Mouse (Mus musculus) embryonic facial prominence, embryonic 11.5 days (tissue): ENCODE data around the gene Cdk10. TPM values are rescaled to one million over a fixed set of nuclear protein-coding genes. Genes with fewer than 3 reads are reported as not detected.

Experiments
- ATAC-seq: fragments of 200-750 bp; cut with Nextera tagmentation; replicated peaks from 2 replicates; pipeline ENCODE4 v1.8.0; 2017; ENCODE audit warnings: low read depth; ENCODE audit not compliant: insufficient number of reproducible peaks, low FRiP score, low TSS enrichment
- DNase-seq: peaks from one replicate; pipeline ENCODE4 v3.0.0-alpha.2; 2015; ENCODE audit warnings: low spot score
- H3K27ac ChIP-seq: fragments of 300-500 bp; sonication (generic); replicated peaks from 2 replicates; pipeline ENCODE4 v1.5.1; 2014; ENCODE audit warnings: mild to moderate bottlenecking, low read depth, low read length, control low read depth
- H3K27me3 ChIP-seq: fragments of 300-500 bp; sonication (generic); 2 replicates; pipeline ENCODE4 v1.6.1; 2014; ENCODE audit warnings: mild to moderate bottlenecking, low read length, moderate library complexity, mixed read lengths; ENCODE audit not compliant: control insufficient read depth, insufficient read depth
- H3K36me3 ChIP-seq: fragments of 300-500 bp; sonication (generic); replicated peaks from 2 replicates; pipeline ENCODE4 v1.6.1; 2014; ENCODE audit warnings: low read depth, mild to moderate bottlenecking, low read length, moderate library complexity, mixed read lengths; ENCODE audit not compliant: control insufficient read depth, insufficient read depth
- H3K4me1 ChIP-seq: fragments of 300-500 bp; sonication (generic); 2 replicates; pipeline ENCODE4 v1.6.1; 2014; ENCODE audit warnings: low read length, mixed read lengths; ENCODE audit not compliant: control insufficient read depth, insufficient read depth
- H3K4me2 ChIP-seq: fragments of 300-500 bp; sonication (generic); 2 replicates; pipeline ENCODE4 v1.6.1; 2014; ENCODE audit warnings: low read depth, mild to moderate bottlenecking, control low read depth, low read length, moderate library complexity
- H3K4me3 ChIP-seq: fragments of 300-500 bp; sonication (generic); 2 replicates; pipeline ENCODE4 v1.5.1; 2014; ENCODE audit warnings: low read depth, low read length, control low read depth
- H3K9ac ChIP-seq: fragments of 300-500 bp; sonication (generic); replicated peaks from 2 replicates; pipeline ENCODE4 v1.6.1; 2014; ENCODE audit warnings: mild to moderate bottlenecking, control low read depth, low read length
- H3K9me3 ChIP-seq: fragments of 300-500 bp; sonication (generic); replicated peaks from 2 replicates; pipeline ENCODE4 v1.6.1; 2016; ENCODE audit warnings: mild to moderate bottlenecking, low read length, inconsistent platforms, mixed read lengths; ENCODE audit not compliant: control insufficient read depth
- WGBS: fragments of 180-500 bp; shearing (Covaris S2); extraction: QIAGEN DNeasy Blood & Tissue Kit; methylation state at CpG from one replicate; pipeline ENCODE4 v1.1.7; 2014; 5-methylcytosine and 5-hydroxymethylcytosine counted together
- polyA plus RNA-seq: library from polyadenylated mRNA; unstranded; fragments of >200 nt; fragmentation: Nextera tagmentation; extraction: Ambion mirVana; gene quantifications from 2 replicates; pipeline ENCODE4 v1.2.1, GENCODE M21; 2014

Gene Cdk10
- 29.9 and 34.5 TPM in 2 replicates for polyA plus RNA-seq

DNA sequence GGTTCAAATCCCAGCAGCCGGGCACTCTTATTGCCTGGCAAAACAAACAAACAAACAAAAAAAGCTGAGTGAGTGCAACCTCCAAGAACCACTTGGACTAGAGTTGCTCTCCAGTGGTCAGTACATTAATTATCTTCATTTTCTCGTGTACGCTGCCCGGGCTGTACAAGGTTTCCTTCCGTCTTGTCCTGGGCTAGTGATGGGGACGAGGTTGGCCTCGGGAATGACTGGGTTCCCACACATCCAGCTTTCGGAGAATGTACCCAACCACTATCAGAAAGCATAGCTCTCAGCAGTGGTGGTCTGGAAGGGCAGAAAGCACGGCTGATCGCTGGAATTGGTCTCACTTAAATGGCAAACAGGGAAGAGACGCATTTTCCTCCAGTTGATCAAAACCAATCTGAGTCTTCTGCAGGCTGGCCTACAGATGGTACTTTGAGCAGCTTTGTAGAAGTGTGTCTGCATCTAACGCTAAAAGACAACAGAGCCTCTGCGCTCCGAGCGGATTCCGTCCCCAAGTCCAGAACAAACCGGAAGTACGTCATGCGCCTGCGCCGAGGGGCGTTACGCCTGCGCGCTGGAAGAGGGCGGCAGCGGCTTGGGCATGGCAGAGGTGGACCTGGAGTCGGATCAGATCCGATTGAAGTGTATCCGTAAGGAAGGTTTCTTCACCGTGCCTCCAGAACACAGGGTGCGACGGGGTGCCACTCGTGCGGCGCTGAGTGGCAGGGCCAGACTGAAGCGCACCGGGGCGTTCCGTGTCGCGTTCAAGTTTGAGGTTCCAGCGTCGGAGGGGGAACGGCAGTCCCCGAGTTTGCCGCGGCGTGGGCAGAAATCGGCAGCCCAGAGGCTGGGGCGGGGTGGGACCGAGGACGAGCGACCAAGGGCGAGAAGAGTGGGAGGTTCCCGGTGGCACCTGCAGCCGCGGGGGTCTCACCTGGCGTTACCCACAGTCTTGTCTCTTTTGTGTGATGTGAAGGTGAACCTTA, at the start of gene Cdk10:
Gene Cdk10 (plus strand): TSS at position 565 of the 989 bp plus-strand sequence.
- Histone ChIP-seq H3K4me3 (peak within 1 kb of the TSS; percentile 90), H3K36me3 (no peaks in the 10 kb centered on the region), H3K4me1 (no peaks in the 10 kb centered on the region), H3K4me2 (peak within 1 kb of the TSS; percentile 92), H3K9me3 (no peaks in the 10 kb centered on the region), H3K27ac (peak within 1 kb of the TSS; percentile 67; the same call in 1 of the 2 replicates), H3K9ac (peak within 1 kb of the TSS; percentile 89), H3K27me3 (no peaks in the 10 kb centered on the region)
- DNase-seq: peak; percentile 97
- 3% methylated on average over 59 of the region's 59 CpGs for WGBS
- peak; percentile 82 for ATAC-seq

- no peak overlapping the region for H3K4me3 ChIP-seq
- no peak overlapping the region for H3K9ac ChIP-seq
- no peak overlapping the region for H3K27ac ChIP-seq
- DNase-seq (peak; percentile 52), ATAC-seq (no peak)
- H3K4me1 ChIP-seq: peaks cover 7% of the 10 kb centered on the region
- no peak overlapping the region for H3K4me2 ChIP-seq
- 62% methylated on average over 3 of the region's 3 CpGs for WGBS
- H3K27me3 ChIP-seq: no peaks in the 10 kb centered on the region
- H3K9me3 ChIP-seq: no peaks in the 10 kb centered on the region
- H3K36me3 ChIP-seq: no peaks in the 10 kb centered on the region
Observed at GRCm38 (mm10) chr8:123181391-123181790, 43.3 kb upstream of the Cdk10 start.

DNA sequence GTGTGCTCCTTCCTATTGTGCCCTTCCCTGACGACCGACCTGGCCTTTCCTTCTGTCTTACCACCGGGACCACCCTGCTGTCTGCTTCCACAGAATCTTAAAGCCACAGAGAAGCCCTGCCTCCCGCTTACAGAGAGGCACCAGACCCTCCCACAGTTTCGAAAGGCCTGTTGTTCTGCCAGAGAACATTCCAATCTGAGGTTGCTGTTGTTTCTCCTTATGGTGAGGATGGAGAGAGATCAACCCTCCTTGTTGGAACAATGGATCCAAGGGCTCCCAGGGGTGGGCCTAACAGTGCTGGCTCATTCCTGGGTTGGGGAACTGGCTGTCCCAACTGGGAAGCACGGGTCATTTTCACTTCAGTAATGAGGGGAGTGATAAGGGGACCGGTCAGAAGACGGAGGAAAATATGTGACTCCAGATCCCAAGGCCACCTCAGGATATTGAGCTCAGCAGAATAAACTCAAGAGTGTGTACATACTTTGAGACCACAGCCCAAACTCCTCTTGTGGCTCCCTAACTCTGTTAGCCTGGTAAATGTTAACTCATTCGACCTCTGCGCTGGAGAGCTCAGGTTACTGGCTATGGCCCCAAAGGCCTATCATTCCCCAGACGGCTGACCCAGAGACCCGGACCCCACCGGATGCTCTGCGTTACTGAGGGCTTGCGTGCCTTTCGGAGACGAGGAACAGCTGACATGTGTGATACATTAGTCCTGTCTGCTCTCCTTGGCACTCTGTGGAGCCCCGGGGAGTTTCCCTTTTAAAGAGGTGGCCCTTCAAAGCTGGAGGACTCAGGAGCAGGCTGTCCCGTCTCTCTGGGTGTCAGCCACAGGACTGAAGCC, 38.9 kb upstream of the Cdk10 start, which contains the start of gene Dpep1:
Gene Dpep1 (plus strand): TSS at position 677 of the 844 bp plus-strand sequence.
- no peaks in the 10 kb centered on the region for H3K36me3 ChIP-seq
- ATAC-seq (peak; percentile 45), DNase-seq (peak; percentile 86)
- H3K4me3 ChIP-seq: no peak within 1 kb of the TSS
- H3K27me3 ChIP-seq: no peaks in the 10 kb centered on the region
- no peaks in the 10 kb centered on the region for H3K9me3 ChIP-seq
- peaks cover 14% of the 10 kb centered on the region for H3K4me1 ChIP-seq
- 21% methylated on average over 19 of the region's 19 CpGs for WGBS
- peak within 1 kb of the TSS; percentile 7; the same call in 1 of the 2 replicates for H3K9ac ChIP-seq
- peak within 1 kb of the TSS; percentile 10; the same call in 1 of the 2 replicates for H3K4me2 ChIP-seq
- H3K27ac ChIP-seq: peak within 1 kb of the TSS; percentile 52

- no peaks in the 10 kb centered on the region for H3K36me3 ChIP-seq
- H3K4me3 ChIP-seq: no peak overlapping the region
- ATAC-seq (no peak), DNase-seq (no peak)
- H3K9ac ChIP-seq: no peak overlapping the region
- H3K27me3 ChIP-seq: no peaks in the 10 kb centered on the region
- no peak overlapping the region for H3K27ac ChIP-seq
- no peak overlapping the region for H3K4me2 ChIP-seq
- 77% methylated on average over 2 of the region's 2 CpGs for WGBS
- peaks cover 14% of the 10 kb centered on the region for H3K4me1 ChIP-seq
- H3K9me3 ChIP-seq: no peaks in the 10 kb centered on the region
Observed at GRCm38 (mm10) chr8:123188006-123188405, 36.6 kb upstream of the Cdk10 start.

- 78% methylated on average over 7 of the region's 7 CpGs for WGBS
- no peaks in the 10 kb centered on the region for H3K9me3 ChIP-seq
- peaks cover 14% of the 10 kb centered on the region for H3K4me1 ChIP-seq
- H3K36me3 ChIP-seq: no peaks in the 10 kb centered on the region
- H3K27me3 ChIP-seq: no peaks in the 10 kb centered on the region
- H3K27ac ChIP-seq: no peak overlapping the region
- no peak overlapping the region for H3K9ac ChIP-seq
- no peak overlapping the region for H3K4me2 ChIP-seq
- no peak for ATAC-seq
- H3K4me3 ChIP-seq: no peak overlapping the region
- DNase-seq: no peak
Observed at GRCm38 (mm10) chr8:123188841-123189240, 35.8 kb upstream of the Cdk10 start.

DNA sequence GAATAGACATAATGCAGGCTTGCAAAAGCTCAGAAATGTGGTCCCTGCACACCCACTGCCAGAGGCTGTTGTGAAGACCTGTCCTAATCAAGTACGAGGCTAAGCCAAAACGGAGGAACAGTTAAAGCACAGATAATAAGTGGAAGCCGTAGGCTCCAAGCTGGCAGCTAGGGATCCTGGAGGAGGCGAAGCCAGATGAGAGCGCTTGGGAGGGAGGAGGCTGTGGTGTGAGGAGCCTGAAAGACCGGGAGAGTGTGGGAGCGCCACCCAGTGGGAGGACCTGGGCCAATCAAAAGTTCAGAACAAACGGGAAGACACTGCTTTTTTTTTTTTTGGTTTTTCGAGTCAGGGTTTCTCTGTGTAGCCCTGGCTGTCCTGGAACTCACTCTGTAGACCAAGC, 34.0 kb upstream of the Cdk10 start:
- Histone ChIP-seq H3K4me2 (peak overlapping the region; percentile 16; the same call in 1 of the 2 replicates), H3K4me3 (no peak overlapping the region), H3K27me3 (no peaks in the 10 kb centered on the region), H3K9ac (no peak overlapping the region; the same call in 1 of the 2 replicates), H3K9me3 (no peaks in the 10 kb centered on the region), H3K27ac (no peak overlapping the region), H3K36me3 (no peaks in the 10 kb centered on the region), H3K4me1 (peaks cover 11% of the 10 kb centered on the region)
- WGBS: 2% methylated on average over 9 of the region's 9 CpGs
- ATAC-seq (no peak), DNase-seq (peak; percentile 87)

- Histone ChIP-seq H3K27me3 (no peaks in the 10 kb centered on the region), H3K4me3 (no peak overlapping the region), H3K9ac (no peak overlapping the region), H3K4me1 (peaks cover 2% of the 10 kb centered on the region; the same call in 1 of the 2 replicates), H3K4me2 (no peak overlapping the region), H3K9me3 (no peaks in the 10 kb centered on the region), H3K27ac (no peak overlapping the region), H3K36me3 (no peaks in the 10 kb centered on the region)
- no peak for ATAC-seq
- no peak for DNase-seq
- WGBS: 62% methylated on average over 8 of the region's 8 CpGs
Observed at GRCm38 (mm10) chr8:123191908-123192307, 32.7 kb upstream of the Cdk10 start.
